Mouse (Mus musculus) lung, adult 2 months (tissue): ENCODE measurements at regions not wholly inside any gene's neighbourhood (a gene's known extent, or its start where the extent isn't known, plus 50 kb on each side); places are given as distances from the start of the nearest gene placed in this dataset.

Experiments used
- DNase-seq: peaks from one replicate; pipeline ENCODE4 v3.0.0; 2022
- H3K4me1 ChIP-seq: fragments of 200-500 bp; 2 replicates; pipeline ENCODE4 v1.6.1; 2011; ENCODE audit warnings: low read length; ENCODE audit not compliant: control insufficient read depth, insufficient read depth
- H3K4me3 ChIP-seq: fragments of 200-500 bp; replicated peaks from 2 replicates; pipeline ENCODE3; 2011; ENCODE audit warnings: low read depth, mild to moderate bottlenecking, control low read depth, low read length; ENCODE audit errors: extremely low read depth
- CTCF ChIP-seq: fragments of 200-500 bp; IDR thresholded peaks from 2 replicates; pipeline ENCODE4 v1.5.1; 2011; ENCODE audit warnings: mild to moderate bottlenecking, low read length, control low read depth; ENCODE audit not compliant: insufficient read depth
- POLR2A ChIP-seq: fragments of 200-500 bp; IDR thresholded peaks from 2 replicates; pipeline ENCODE4 v1.6.1; 2011; ENCODE audit warnings: low read depth, mild to moderate bottlenecking, control low read depth, low read length, borderline replicate concordance; ENCODE audit errors: extremely low read depth
- WGBS: fragments of 180-500 bp; shearing (Covaris S2); methylation state at CpG from one replicate; pipeline ENCODE4 v1.1.7; 2018; 5-methylcytosine and 5-hydroxymethylcytosine counted together

DNA sequence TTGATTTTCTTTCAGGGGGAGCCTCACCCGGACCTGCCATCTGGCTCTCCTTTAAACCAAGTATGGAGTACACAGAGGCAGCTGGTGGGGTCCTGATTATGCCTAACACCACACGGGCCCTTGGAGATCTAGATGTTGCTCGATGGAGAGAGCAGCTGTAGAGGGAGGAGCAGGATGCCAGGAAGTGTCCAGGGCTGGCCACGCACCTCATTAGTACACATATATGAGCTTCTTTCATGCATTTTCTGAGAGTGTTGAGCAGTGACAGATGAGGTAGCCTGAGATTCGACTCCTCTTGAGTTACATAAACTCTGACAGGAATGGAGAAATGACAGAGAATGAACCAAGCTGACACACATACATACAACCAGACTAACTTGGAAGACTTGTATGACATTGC, 136.1 kb downstream of the Spata18 start:
- TF ChIP-seq POLR2A = no peak
- no peak for TF ChIP-seq CTCF
- no peak overlapping the region for H3K4me3 ChIP-seq
- no peak for DNase-seq
- WGBS = 61% methylated on average over 5 of the region's 5 CpGs
- no peaks in the 10 kb centered on the region for H3K4me1 ChIP-seq

DNA sequence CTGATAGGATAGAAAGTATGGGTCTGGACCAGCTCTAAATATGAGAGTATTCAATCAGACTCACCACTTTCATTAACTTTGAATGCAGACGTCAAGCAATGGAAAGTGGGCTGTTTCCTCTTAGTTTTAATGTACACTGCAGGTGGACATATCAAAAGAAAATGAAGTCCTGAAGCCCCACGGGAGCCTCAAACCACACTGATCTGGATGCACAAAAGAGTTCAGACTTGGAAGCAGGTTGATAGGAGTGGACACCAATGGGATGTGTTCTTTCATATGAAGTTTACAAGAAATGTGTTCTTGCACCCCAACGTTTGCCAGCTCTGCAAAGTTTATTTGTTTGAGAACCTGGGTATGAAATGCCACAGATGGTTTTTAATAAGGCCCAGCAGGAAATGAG, 141.0 kb downstream of the Spata18 start:
- WGBS = 76% methylated on average over 3 of the region's 3 CpGs

DNA sequence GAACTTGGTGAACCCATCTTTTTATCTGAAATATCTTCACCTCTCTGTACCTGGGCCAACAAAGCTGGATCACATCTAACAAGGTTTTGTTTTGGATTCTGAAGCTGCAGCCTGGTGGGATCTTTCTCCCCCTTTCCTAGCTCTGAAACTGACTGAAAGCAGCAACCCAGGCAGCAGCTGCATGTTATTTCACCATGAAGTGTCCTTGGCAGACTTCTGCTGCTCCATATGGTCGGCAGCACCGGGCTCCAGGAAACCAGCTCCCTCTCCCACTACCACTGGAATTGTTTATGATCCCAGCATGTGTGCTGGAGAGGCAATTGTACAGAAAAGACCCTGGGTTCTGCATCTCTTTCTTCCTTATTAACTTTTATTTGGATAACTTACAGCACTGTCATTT, 145.0 kb downstream of the Spata18 start:
- DNase-seq = no peak

More for the DNA sequence above, 141.0 kb downstream of the Spata18 start:
- DNase-seq = no peak
- no peak for TF ChIP-seq CTCF
- TF ChIP-seq POLR2A = no peak
- H3K4me1 ChIP-seq = no peaks in the 10 kb centered on the region
- H3K4me3 ChIP-seq = no peak overlapping the region

DNA sequence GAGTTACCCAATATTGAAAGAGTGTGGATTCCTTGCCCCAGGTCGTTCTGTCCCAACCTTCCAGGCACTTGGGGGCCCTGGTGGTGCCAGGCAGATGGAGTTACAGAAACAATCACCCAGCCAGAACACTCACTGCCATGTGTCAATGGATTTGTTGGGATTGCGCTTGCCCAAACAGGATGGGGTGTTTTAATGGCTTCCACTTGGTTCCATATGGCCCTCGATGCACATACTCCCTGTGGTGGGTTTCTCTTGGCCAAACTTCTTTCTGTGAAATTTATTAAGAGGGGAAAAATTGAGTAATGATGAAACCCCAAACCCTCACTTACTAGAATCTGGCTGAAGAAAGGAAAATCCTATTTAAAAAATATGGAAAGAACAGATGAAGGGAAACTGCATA, 146.8 kb downstream of the Spata18 start:
- no peak for TF ChIP-seq POLR2A
- no peak for DNase-seq
- H3K4me1 ChIP-seq = no peaks in the 10 kb centered on the region
- WGBS = 77% methylated on average over 3 of the region's 3 CpGs
- H3K4me3 ChIP-seq = no peak overlapping the region

More for the DNA sequence above, 145.0 kb downstream of the Spata18 start:
- Histone ChIP-seq H3K4me3 (no peak overlapping the region), H3K4me1 (no peaks in the 10 kb centered on the region)
- 42% methylated on average over 2 of the region's 2 CpGs for WGBS
- no peak for TF ChIP-seq CTCF
- no peak for TF ChIP-seq POLR2A

DNA sequence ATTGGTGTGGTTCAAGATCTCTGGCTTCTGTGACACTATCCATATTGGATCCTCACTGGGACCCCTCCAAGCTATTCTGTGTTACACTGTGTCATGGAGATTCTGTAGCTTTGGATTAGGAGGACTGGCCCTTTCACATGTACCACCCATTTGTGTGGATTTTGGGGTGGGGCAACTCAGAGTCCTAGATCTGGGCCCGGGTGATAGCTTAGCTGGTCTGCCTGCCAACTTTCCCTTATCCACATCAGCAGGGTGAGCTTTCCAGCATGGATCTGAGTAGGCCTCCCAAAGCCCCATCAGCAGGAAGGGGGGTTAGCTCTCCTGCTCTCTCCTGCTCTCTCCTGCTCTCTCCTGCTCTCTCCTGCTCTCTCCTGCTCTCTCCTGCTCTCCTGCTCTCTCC, 152.3 kb downstream of the Spata18 start:
- TF ChIP-seq CTCF = no peak
- TF ChIP-seq POLR2A = no peak
- DNase-seq = no peak
- WGBS = 55% methylated on average over 1 of the region's 1 CpGs
- Histone ChIP-seq H3K4me3 (no peak overlapping the region), H3K4me1 (no peaks in the 10 kb centered on the region)

DNA sequence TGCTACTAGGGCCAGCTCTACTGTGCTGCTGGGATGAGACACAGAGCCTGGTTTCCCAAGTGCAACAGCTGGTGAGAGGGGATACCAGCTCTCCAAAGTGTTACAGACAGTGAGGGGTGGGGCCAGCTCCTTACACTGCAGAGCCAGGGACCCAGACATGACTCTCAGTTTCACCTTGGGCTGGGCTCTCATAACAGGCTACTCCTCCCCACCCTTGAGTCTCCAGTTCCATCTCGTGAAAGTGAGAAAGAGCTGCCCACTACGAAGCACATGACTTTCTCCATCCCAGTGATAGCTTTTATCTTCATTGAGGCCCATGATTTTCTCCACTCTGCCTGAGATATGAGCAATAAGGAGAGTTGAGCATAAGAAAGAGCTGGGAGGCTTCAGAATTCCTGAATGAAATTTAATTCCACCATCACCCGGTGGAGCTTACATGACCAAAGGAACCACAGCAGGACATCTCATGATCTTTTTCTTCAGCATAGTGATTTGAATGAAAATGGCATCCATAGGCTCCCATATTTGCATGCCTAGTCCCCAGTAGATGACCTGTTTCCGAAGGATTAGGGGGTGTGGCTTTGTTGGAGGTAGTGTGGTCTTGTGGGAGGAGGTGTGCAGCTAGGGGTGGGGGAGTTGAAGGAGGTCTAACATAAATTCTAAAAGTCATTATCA, 153.5 kb downstream of the Spata18 start:
- H3K4me1 ChIP-seq = no peaks in the 10 kb centered on the region
- no peak for DNase-seq
- H3K4me3 ChIP-seq = no peak overlapping the region
- TF ChIP-seq POLR2A (no peak), CTCF (no peak)
- 79% methylated on average over 4 of the region's 4 CpGs for WGBS

DNA sequence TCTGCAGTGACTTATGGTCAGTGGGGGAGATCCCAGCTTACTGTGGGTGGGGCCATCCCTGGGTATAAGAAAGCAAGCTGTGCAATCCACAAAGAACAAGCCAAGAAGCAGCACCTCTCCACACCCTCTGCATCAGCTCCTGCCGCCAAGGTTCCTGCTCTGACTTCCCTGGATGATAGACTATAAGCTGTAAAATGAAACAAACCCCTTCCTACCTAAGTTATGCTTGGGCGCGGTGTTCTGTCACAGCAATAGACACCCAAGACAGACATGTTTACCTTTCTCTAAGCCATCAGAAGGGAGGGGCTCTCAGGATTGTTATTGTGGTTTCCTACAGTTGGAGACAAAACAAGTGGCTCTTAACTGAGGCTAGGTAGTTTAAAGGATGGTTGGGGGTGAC, 159.5 kb downstream of the Spata18 start:
- Histone ChIP-seq H3K4me3 (no peak overlapping the region), H3K4me1 (no peaks in the 10 kb centered on the region)
- no peak for DNase-seq
- 54% methylated on average over 3 of the region's 3 CpGs for WGBS
- no peak for TF ChIP-seq POLR2A
- TF ChIP-seq CTCF = no peak

DNA sequence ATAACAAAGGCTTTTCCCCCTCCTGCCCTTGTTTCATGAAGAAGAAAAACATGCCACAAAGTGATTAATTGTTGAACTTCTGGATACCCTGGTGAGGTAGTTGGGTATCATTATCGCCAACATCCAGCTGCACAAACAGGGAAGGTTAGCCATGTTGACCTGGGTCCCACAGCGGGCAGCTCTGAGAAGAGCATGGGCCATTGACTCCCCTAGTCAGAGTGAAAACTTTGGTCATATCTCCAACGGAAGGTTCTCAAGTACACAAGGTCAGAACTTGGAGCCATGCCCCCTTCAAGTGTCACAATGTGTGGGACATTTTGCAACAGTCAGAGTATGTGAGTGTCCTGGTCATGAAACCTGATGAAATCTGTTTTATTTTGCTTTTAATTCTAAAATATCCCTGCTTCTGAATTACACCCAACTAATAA, 159.9 kb downstream of the Spata18 start:
- Histone ChIP-seq H3K4me1 (no peaks in the 10 kb centered on the region), H3K4me3 (no peak overlapping the region)
- TF ChIP-seq CTCF (no peak), POLR2A (no peak)
- WGBS = 40% methylated on average over 3 of the region's 3 CpGs
- DNase-seq = no peak

DNA sequence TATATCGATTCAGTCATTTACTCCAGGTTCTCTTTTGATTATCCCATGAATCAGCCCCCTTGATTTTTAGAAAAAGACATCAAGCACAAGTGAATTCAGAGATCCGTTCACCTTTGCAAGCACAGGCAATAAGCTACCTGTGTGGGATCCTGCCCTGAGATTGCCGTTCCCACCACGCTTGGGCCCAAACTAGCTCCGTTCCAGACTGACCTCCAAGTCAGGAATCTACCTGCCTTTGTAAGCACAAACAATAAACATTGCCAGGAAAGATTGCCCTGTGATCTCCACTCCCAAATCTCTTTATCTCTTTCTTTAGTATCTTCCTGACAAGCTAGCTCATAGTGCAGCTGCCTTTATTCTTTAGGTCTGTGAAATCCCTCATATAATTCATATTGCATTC, 164.6 kb downstream of the Spata18 start:
- 98% methylated on average over 5 of the region's 5 CpGs for WGBS
- Histone ChIP-seq H3K4me1 (no peaks in the 10 kb centered on the region), H3K4me3 (no peak overlapping the region)
- no peak for DNase-seq
- TF ChIP-seq POLR2A = no peak
- TF ChIP-seq CTCF = no peak

DNA sequence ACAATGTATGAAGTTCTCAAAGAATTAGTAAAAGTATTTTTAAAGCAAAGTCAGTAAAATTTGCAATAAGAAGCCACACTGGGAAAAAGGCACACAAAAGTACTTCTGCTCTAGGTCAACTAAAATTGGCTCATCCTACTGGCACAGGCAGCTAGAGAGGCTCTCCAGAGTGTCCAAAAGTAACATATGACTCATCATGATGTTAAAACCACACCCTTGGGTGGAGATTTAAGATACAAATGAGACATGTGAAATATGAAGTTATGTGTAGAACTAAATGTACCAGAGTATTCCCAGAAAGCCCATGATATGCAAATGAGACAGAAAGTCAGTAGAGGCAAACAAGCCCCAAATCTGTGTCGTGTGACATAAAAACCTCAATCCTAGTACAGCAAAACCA, 166.0 kb downstream of the Spata18 start:
- Histone ChIP-seq H3K4me1 (no peaks in the 10 kb centered on the region), H3K4me3 (no peak overlapping the region)
- no peak for DNase-seq
- TF ChIP-seq CTCF (no peak), POLR2A (no peak)
- WGBS = 82% methylated on average over 1 of the region's 1 CpGs
